Mouse (Mus musculus) kidney, embryonic 14.5 days (tissue): ENCODE results near the gene Hoxd1. TPM values are rescaled to one million over a fixed set of nuclear protein-coding genes. Genes with fewer than 3 reads are reported as not detected.

ENCODE experiments used
- ATAC-seq: fragments of 200-750 bp; cut with Nextera tagmentation; 2 replicates; pipeline ENCODE4 v1.8.0; 2017; ENCODE audit warnings: moderate number of reproducible peaks, mild to moderate bottlenecking, moderate TSS enrichment, moderate library complexity; ENCODE audit not compliant: low FRiP score, low TSS enrichment
- H3K27ac ChIP-seq: fragments of 300-500 bp; sonication (generic); 2 replicates; pipeline ENCODE4 v1.5.1; 2014; ENCODE audit warnings: low read depth, mild to moderate bottlenecking, low read length, moderate library complexity, mixed read lengths
- H3K27me3 ChIP-seq: fragments of 300-500 bp; sonication (generic); 2 replicates; pipeline ENCODE4 v1.6.1; 2014; ENCODE audit warnings: mild to moderate bottlenecking, low read length; ENCODE audit not compliant: control insufficient read depth, insufficient read depth
- H3K36me3 ChIP-seq: fragments of 300-500 bp; sonication (generic); 2 replicates; pipeline ENCODE4 v1.6.1; 2014; ENCODE audit warnings: low read length, mixed read lengths; ENCODE audit not compliant: control insufficient read depth, insufficient read depth
- H3K4me1 ChIP-seq: fragments of 300-500 bp; sonication (generic); 2 replicates; pipeline ENCODE4 v1.6.1; 2014; ENCODE audit warnings: low read length, mixed read lengths; ENCODE audit not compliant: control insufficient read depth, insufficient read depth
- H3K4me2 ChIP-seq: fragments of 300-500 bp; sonication (generic); replicated peaks from 2 replicates; pipeline ENCODE4 v1.6.1; 2014; ENCODE audit warnings: low read depth, mild to moderate bottlenecking, low read length
- H3K4me3 ChIP-seq: fragments of 300-500 bp; sonication (generic); 2 replicates; pipeline ENCODE4 v1.5.1; 2014; ENCODE audit warnings: mild to moderate bottlenecking, low read length
- H3K9ac ChIP-seq: fragments of 300-500 bp; sonication (generic); 2 replicates; pipeline ENCODE4 v1.6.1; 2014; ENCODE audit warnings: low read depth, mild to moderate bottlenecking, low read length, moderate library complexity
- H3K9me3 ChIP-seq: fragments of 300-500 bp; sonication (generic); 2 replicates; pipeline ENCODE4 v1.6.1; 2016; ENCODE audit warnings: low read length; ENCODE audit not compliant: control insufficient read depth
- WGBS: fragments of 180-500 bp; shearing (Covaris S2); extraction: QIAGEN DNeasy Blood & Tissue Kit; methylation state at CpG from one replicate; pipeline ENCODE4 v1.1.7; 2014; 5-methylcytosine and 5-hydroxymethylcytosine counted together
- polyA plus RNA-seq: library from polyadenylated mRNA; unstranded; fragments of >200 nt; fragmentation: Nextera tagmentation; extraction: Ambion mirVana; gene quantifications from 2 replicates; pipeline ENCODE4 v1.2.1, GENCODE M21; 2014

Gene Hoxd1
- polyA plus RNA-seq, 1 experiment from 2014 or later: 1.8 TPM

DNA sequence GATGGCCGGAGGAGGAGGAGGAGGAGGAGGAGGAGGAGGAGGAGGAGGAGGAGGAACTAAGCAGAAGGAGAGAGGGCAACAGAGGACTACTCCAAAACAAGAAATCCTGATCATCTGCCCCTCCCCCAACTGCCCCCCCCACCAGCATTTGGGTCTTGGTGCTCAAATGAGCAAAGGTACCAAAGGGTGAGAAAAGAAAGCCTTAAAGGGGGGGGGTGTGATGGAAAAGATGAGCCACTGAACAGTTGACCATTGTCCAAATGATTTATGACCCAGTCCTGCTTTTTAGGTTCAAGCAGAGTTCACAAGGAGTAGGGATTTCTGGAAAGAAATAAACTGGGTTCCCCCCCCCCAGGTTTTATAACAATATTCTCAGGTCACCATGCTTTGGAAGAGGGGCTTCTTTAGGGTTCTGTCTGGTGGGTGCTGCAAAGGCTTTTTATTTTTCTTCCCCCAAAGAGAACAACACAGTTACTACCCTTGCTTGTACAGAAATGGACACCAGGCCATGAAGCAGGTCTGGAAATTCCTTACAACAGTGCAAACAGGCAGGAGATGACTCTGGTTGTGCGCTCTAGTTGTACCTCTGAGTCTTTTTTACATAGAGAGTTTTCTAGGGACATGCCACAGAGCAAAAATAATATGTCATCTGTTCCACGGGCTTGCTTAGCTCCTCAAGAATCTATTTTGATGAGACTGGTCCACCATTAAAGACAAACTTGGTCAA, 21.4 kb upstream of the Hoxd1 start:
- WGBS: 31% methylated on average over 2 of the region's 3 CpGs
- no peaks in the 10 kb centered on the region; the same call in 1 of the 2 replicates for H3K36me3 ChIP-seq
- ATAC-seq: no peak
- H3K9ac ChIP-seq: no peak overlapping the region
- H3K27ac ChIP-seq: peak overlapping the region; percentile 95
- peaks cover 49% of the 10 kb centered on the region for H3K4me1 ChIP-seq
- no peak overlapping the region for H3K4me2 ChIP-seq
- H3K4me3 ChIP-seq: no peak overlapping the region
- no peaks in the 10 kb centered on the region for H3K9me3 ChIP-seq
- H3K27me3 ChIP-seq: no peaks in the 10 kb centered on the region; the same call in 1 of the 2 replicates

DNA sequence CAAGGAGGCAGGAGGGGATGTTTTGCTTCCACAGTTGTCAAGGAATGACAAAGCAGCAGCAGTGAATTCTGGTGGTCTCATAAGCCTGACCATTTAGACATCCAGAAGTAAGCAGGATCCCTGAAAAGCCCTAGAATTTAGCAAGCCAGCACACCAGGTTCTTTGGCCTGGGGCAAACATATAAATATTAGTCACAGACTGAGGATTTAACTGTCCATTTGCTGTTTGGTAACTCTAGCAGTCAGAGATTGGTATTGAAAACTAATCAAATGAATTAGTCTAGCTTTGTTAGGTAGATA, 20.9 kb upstream of the Hoxd1 start:
- Histone ChIP-seq H3K36me3 (no peaks in the 10 kb centered on the region; the same call in 1 of the 2 replicates), H3K9me3 (no peaks in the 10 kb centered on the region), H3K27ac (no peak overlapping the region; the same call in 1 of the 2 replicates), H3K4me1 (peaks cover 52% of the 10 kb centered on the region), H3K9ac (no peak overlapping the region), H3K4me3 (no peak overlapping the region), H3K4me2 (no peak overlapping the region), H3K27me3 (no peaks in the 10 kb centered on the region; the same call in 1 of the 2 replicates)
- no peak for ATAC-seq

DNA sequence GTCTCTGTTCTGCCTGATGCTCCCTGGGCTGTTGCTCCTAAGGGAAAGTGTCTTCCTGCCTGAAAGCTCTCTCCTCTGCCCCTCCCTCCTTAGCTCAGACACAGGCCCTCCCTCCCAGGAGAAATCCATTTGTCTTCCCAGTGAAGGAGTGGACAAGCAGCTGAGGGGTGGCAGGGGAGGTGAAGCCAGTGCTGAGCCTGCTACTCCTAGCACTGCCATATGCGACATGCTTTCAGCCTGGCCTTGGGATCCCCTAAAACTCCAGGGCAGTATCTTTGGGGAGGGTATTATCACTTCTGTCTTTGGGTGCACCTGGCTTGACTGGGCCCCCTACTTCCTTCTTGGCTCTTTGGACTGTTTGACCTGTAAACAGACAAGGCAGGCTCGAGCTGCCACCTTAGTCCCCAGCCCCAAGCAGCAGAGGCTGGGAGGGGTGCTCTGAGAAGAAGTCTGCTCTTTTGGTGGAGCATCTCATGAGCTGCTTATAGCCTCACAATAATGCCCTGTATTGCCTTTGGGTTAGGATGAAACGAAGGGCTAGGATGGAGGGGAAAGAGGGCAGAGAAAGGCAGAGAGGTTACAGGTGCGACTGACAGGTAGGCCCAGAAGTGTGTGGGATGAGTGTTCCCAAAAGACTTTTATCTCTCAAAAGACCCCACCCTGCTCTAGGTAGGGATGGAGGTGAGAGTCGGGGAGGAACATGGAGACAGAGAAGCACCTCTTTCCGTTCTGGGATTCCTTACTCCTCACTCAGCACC, 17.1 kb upstream of the Hoxd1 start:
- Histone ChIP-seq H3K4me3 (peak overlapping the region; percentile 35), H3K9ac (peak overlapping the region; percentile 62; the same call in 1 of the 2 replicates), H3K4me2 (peak overlapping the region; percentile 51), H3K9me3 (no peaks in the 10 kb centered on the region), H3K27me3 (no peaks in the 10 kb centered on the region; the same call in 1 of the 2 replicates), H3K36me3 (no peaks in the 10 kb centered on the region; the same call in 1 of the 2 replicates), H3K27ac (peak overlapping the region; percentile 59; the same call in 1 of the 2 replicates), H3K4me1 (peaks cover 48% of the 10 kb centered on the region)
- 23% methylated on average over 6 of the region's 6 CpGs for WGBS
- ATAC-seq: no peak

DNA sequence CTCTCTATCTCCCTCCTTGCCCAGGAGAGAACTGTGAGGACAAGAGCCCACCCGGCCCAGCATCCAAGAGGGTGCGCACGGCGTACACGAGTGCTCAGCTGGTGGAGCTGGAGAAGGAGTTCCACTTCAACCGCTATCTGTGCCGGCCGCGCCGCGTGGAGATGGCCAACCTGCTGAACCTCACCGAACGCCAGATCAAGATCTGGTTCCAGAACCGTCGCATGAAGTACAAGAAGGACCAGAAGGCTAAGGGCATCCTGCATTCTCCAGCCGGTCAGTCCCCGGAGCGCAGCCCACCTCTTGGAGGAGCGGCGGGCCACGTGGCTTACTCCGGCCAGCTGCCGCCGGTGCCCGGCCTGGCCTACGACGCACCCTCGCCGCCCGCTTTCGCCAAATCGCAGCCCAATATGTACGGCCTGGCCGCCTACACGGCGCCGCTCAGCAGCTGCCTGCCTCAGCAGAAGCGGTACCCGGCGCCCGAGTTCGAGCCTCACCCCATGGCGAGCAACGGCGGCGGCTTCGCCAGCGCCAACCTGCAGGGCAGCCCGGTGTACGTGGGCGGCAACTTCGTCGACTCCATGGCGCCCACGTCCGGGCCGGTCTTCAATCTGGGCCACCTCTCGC, 16.4 kb upstream of the Hoxd1 start:
- Histone ChIP-seq H3K27me3 (peaks cover 2% of the 10 kb centered on the region; the same call in 1 of the 2 replicates), H3K4me2 (peak overlapping the region; percentile 51), H3K4me1 (peaks cover 45% of the 10 kb centered on the region), H3K36me3 (no peaks in the 10 kb centered on the region; the same call in 1 of the 2 replicates), H3K4me3 (peak overlapping the region; percentile 35), H3K9ac (peak overlapping the region; percentile 62), H3K9me3 (no peaks in the 10 kb centered on the region), H3K27ac (peak overlapping the region; percentile 59; the same call in 1 of the 2 replicates)
- no peak for ATAC-seq
- 10% methylated on average over 58 of the region's 58 CpGs for WGBS

DNA sequence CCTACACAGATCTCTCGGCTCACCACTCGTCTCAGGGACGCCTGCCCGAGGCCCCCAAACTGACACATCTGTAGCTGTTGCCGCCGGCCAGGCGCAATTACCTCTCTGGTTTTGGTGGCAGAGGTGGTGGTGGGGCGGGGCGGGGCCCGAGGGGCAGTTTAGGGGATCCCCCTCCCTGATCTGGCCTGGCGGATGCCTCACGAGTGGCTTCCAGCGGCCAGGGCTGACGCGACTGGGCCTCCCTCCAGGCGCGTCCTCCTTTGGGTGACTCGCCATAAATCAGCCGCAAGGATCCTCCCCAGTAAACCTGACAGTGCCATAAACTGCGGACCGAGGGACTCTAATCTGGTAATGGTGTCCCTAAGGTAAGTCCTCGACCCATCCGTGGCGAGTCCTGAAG, 15.8 kb upstream of the Hoxd1 start:
- no peaks in the 10 kb centered on the region for H3K9me3 ChIP-seq
- peak overlapping the region; percentile 59 for H3K27ac ChIP-seq
- 8% methylated on average over 24 of the region's 24 CpGs for WGBS
- peaks cover 7% of the 10 kb centered on the region; the same call in 1 of the 2 replicates for H3K27me3 ChIP-seq
- peaks cover 45% of the 10 kb centered on the region for H3K4me1 ChIP-seq
- H3K4me3 ChIP-seq: peak overlapping the region; percentile 35
- H3K36me3 ChIP-seq: no peaks in the 10 kb centered on the region; the same call in 1 of the 2 replicates
- no peak for ATAC-seq
- peak overlapping the region; percentile 51 for H3K4me2 ChIP-seq
- H3K9ac ChIP-seq: peak overlapping the region; percentile 62

DNA sequence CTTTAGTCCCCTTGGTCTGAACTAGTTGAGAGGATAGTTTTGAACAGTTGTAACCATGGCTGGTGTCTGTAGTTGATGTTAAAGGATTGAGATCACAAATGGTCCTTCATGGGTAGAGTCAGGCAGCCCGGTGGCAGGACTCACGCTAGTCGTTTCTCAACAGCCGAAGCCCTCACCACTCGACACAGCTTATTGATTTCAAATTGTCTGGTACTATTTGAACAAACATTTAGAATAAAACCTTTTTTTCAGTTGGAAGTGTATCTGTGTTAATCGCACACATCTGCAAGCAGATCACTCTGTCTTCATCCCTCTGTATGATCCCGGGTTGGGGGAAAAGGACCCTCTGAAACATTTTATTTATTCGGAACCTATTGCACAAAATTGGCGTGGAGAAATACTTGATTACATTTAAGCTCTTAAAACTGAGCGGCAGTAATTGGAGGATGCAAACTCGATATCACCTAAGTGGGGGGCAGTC, 15.1 kb upstream of the Hoxd1 start:
- Histone ChIP-seq H3K9ac (peak overlapping the region; percentile 62; the same call in 1 of the 2 replicates), H3K4me1 (peaks cover 45% of the 10 kb centered on the region), H3K36me3 (no peaks in the 10 kb centered on the region; the same call in 1 of the 2 replicates), H3K27ac (peak overlapping the region; percentile 90), H3K9me3 (no peaks in the 10 kb centered on the region), H3K27me3 (peaks cover 7% of the 10 kb centered on the region; the same call in 1 of the 2 replicates), H3K4me3 (peak overlapping the region; percentile 35; the same call in 1 of the 2 replicates), H3K4me2 (peak overlapping the region; percentile 51)
- WGBS: 37% methylated on average over 11 of the region's 11 CpGs
- ATAC-seq: no peak

DNA sequence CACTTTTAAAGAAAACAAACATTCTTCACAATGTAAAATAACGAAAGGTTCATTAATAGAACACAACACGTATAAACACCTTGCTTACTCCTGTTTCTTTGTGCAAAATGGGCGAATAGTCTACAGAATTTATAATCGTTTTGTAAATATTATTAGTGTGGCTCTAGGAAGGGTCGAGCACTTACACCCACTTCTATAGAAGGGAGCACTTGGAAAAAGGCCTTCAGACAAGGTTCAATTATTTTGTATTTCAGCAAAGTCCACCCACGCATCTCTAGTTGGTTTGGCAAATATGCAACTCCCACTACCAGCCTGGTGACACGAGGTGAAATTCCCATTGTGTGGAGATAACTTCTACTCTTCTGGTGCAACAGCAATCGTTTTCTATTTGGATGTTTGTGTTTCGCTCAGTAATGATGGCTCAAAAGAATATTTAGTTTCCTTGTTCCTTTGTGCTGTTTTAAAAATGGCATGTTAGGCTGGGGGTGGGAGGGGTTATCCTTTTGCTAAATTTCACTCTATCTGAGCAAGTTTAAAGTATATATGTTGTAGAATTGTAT, 14.3 kb upstream of the Hoxd1 start:
- 24% methylated on average over 9 of the region's 9 CpGs for WGBS

DNA sequence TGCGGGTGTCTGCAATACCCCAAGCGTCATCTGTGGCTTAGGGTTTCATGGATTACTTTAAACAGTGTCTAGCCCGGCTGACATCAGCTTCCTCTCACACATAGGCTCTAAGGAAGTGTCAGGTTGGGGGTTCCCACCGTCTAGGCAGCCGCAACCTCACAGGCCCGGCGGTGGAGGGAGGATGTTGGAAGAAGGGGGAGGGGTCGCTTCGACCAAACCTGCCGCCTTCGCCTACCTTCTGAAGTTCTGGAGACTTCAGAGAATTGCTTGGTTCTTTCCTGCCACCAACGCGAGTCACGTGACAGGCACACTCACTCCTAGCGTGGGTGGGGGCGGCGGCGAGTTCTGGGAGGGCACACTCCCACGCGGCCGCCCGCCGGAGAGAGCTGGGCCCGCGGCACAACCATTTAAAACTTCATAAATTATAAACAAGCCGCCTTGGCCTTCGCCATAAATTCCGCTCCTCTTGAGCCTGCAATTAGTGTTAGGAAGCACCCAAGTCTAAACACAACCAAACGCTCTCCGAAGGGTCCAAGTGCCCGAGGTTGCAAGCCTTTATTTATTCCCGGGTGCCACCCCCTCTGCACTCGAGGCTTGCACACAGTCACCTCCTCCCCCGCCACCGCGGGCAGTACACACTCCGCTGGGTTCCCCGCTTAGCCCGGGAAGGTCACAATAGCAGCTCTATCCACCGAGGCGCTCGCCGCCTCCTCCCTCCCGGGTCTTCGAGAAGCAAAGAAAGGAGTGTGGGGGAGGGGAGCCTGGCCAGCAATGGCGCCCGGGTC, 13.3 kb upstream of the Hoxd1 start:
- WGBS: under 1% methylated on average over 47 of the region's 47 CpGs
- Histone ChIP-seq H3K4me2 (peak overlapping the region; percentile 73), H3K36me3 (no peaks in the 10 kb centered on the region), H3K27ac (peak overlapping the region; percentile 90), H3K4me1 (peaks cover 55% of the 10 kb centered on the region), H3K9me3 (no peaks in the 10 kb centered on the region), H3K9ac (peak overlapping the region; percentile 60), H3K27me3 (peaks cover 7% of the 10 kb centered on the region; the same call in 1 of the 2 replicates), H3K4me3 (peak overlapping the region; percentile 39)
- peak; percentile 82 for ATAC-seq

More for the DNA sequence above, 14.3 kb upstream of the Hoxd1 start:
- Histone ChIP-seq H3K9ac (peak overlapping the region; percentile 14; the same call in 1 of the 2 replicates), H3K27ac (peak overlapping the region; percentile 90), H3K4me3 (peak overlapping the region; percentile 39; the same call in 1 of the 2 replicates), H3K9me3 (no peaks in the 10 kb centered on the region), H3K36me3 (no peaks in the 10 kb centered on the region; the same call in 1 of the 2 replicates), H3K4me1 (peaks cover 51% of the 10 kb centered on the region), H3K27me3 (peaks cover 7% of the 10 kb centered on the region; the same call in 1 of the 2 replicates), H3K4me2 (peak overlapping the region; percentile 73)
- ATAC-seq: no peak
